In genomic region chr3:78077822-78078221, GRCm38 (mm10) we compare ENCODE assay signal across 25 mouse cellular contexts.
"Had no signal": no experiment of that assay in that cellular context is flagged by ENCODE, and none has a peak within 500 bp of the region (broad histone marks: within the 10 kb centered on the region; RNA-seq: fewer than 3 reads in every experiment).

No protein-coding gene starts in this region.

- H3K27ac ChIP-seq: gastrocnemius, adult 2 months; heart, adult 2 months; heart, embryonic 13.5 days; heart, embryonic 15.5 days; hindbrain, embryonic 10.5 days; hindbrain, embryonic 12.5 days; layer of hippocampus, adult 2 months; left cerebral cortex, adult 2 months; limb, embryonic 10.5 days; limb, embryonic 12.5 days had no signal

- H3K36me3 ChIP-seq: heart, embryonic 13.5 days; heart, embryonic 15.5 days; hindbrain, embryonic 10.5 days; hindbrain, embryonic 12.5 days; limb, embryonic 10.5 days; limb, embryonic 12.5 days had no signal

- H3K4me1 ChIP-seq: heart, embryonic 13.5 days; heart, embryonic 15.5 days; hindbrain, embryonic 10.5 days; hindbrain, embryonic 12.5 days had no signal

- ATAC-seq: forebrain, embryonic 16.5 days; inflammation-experienced regulatory T-cells, adult 6 months; intestine, embryonic 16.5 days had no signal

- H3K9ac ChIP-seq: heart, embryonic 13.5 days; heart, embryonic 15.5 days; hindbrain, embryonic 12.5 days; limb, embryonic 12.5 days had no signal

- H3K4me3 ChIP-seq: gastrocnemius, adult 2 months; heart, adult 2 months; heart, embryonic 13.5 days; heart, embryonic 15.5 days; hindbrain, embryonic 10.5 days; hindbrain, embryonic 12.5 days; layer of hippocampus, adult 2 months; left cerebral cortex, adult 2 months; limb, embryonic 10.5 days; limb, embryonic 12.5 days had no signal

- DNase-seq: gastrocnemius, adult 2 months; gastrocnemius, postnatal 10 days; gastrocnemius, postnatal 25 days; heart, adult 2 months; heart, postnatal 14 days; heart, postnatal 4 days; kidney, adult 18-20 months; kidney, adult 8-10 months; kidney, postnatal 10 days; kidney, postnatal 25 days; kidney, postnatal 4 days; liver had no signal

- H3K27me3 ChIP-seq: heart, embryonic 13.5 days; heart, embryonic 15.5 days; hindbrain, embryonic 12.5 days; limb, embryonic 12.5 days had no signal

- H3K4me2 ChIP-seq: heart, embryonic 11.5 days; heart, embryonic 13.5 days; heart, embryonic 15.5 days; hindbrain, embryonic 12.5 days; limb, embryonic 12.5 days; liver, embryonic 11.5 days had no signal

- H3K9me3 ChIP-seq: heart, embryonic 13.5 days; heart, embryonic 15.5 days; hindbrain, embryonic 10.5 days; hindbrain, embryonic 12.5 days; limb, embryonic 10.5 days; limb, embryonic 12.5 days had no signal
